Comparison of ENCODE assay signal across 13 mouse cellular contexts in the genomic region with DNA sequence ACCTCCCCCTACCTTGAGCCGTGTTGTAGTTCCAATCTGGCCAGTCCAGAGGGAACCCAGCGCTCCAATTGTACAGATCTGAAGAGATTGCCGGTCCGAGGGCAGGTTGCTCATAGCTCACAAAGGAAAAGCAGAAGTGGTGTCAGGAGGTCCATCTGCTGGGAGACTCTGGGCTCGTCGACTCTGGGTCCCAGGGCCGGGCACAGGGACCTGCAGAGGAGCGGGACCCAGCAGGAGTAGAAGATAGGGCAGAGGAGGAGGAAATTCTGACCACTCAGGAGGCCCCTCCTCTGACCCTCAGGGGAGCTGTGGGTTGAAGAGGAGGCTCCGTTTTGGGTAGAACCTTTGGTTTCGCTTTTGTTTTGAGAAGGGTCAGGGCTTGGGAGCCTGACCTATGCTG. TPM values are rescaled to one million over a fixed set of nuclear protein-coding genes. Genes with fewer than 3 reads are reported as not detected.
DNase-seq lines count a peak whose midpoint lies in the region; ATAC-seq and TF ChIP-seq lines count a peak whose summit lies in the region.
"Had no signal": no experiment of that assay in that cellular context is flagged by ENCODE, and none has a peak within 500 bp of the region (broad histone marks: within the 10 kb centered on the region; RNA-seq: fewer than 3 reads in every experiment).

No protein-coding gene starts in this region.

- H3K4me3 ChIP-seq in lung, embryonic 16.5 days (ENCODE audit: low read length) = 0 out of 2 replicates have a peak overlapping the region, but pooled peaks have one; percentile 3
- peak overlapping the region; percentile 76 for H3K4me3 ChIP-seq in bone marrow, adult 2 months (replicated peaks; ENCODE audit: control insufficient read depth, low read depth, low read length)
- H3K4me3 ChIP-seq in liver, embryonic 14.5 days (ENCODE audit: insufficient read depth in 1 of 2, low read depth in 2 of 2, low read length in 2 of 2) = no peak overlapping the region; a peak in 1 of 4 replicates
- no peak overlapping the region for H3K4me3 ChIP-seq in hindbrain, embryonic 10.5 days
- H3K4me3 ChIP-seq: heart, embryonic 13.5 days; hindbrain, embryonic 15.5 days; kidney, embryonic 15.5 days had no signal

- H3K36me3 ChIP-seq in lung, embryonic 16.5 days (ENCODE audit: control insufficient read depth, insufficient read depth, low read length) = no peaks in the 10 kb centered on the region
- no peaks in the 10 kb centered on the region for H3K36me3 ChIP-seq in liver, embryonic 14.5 days (replicated peaks; ENCODE audit: control insufficient read depth, insufficient read depth, low read depth)
- H3K36me3 ChIP-seq in hindbrain, embryonic 10.5 days = no peaks in the 10 kb centered on the region
- H3K36me3 ChIP-seq: heart, embryonic 13.5 days; hindbrain, embryonic 15.5 days; kidney, embryonic 15.5 days had no signal

- H3K27ac ChIP-seq in lung, embryonic 16.5 days (ENCODE audit: low read length) = no peak overlapping the region
- H3K27ac ChIP-seq in bone marrow, adult 2 months (ENCODE audit: control insufficient read depth, insufficient read depth, low read depth, low read length, poor library complexity) = peak overlapping the region; percentile 61
- no peak overlapping the region for H3K27ac ChIP-seq in liver, embryonic 14.5 days
- H3K27ac ChIP-seq in hindbrain, embryonic 10.5 days = no peak overlapping the region
- H3K27ac ChIP-seq: heart, embryonic 13.5 days; hindbrain, embryonic 15.5 days; kidney, embryonic 15.5 days had no signal

- no peak for TF ChIP-seq CTCF in bone marrow, adult 2 months (IDR thresholded peaks at IDR 0.05; ENCODE audit: control insufficient read depth, insufficient read depth, low read length)
- no peak for TF ChIP-seq CTCF in liver, embryonic 14.5 days (IDR thresholded peaks at IDR 0.05; ENCODE audit: low read depth)

- H3K9ac ChIP-seq in lung, embryonic 16.5 days (ENCODE audit: low read length) = no peak overlapping the region
- no peak overlapping the region for H3K9ac ChIP-seq in liver, embryonic 14.5 days (replicated peaks)
- H3K9ac ChIP-seq: heart, embryonic 13.5 days; hindbrain, embryonic 15.5 days; kidney, embryonic 15.5 days had no signal

- TF ChIP-seq EP300 in liver, embryonic 14.5 days (IDR thresholded peaks at IDR 0.05; ENCODE audit: low read depth) = no peak

- no peak for TF ChIP-seq POLR2A in bone marrow, adult 2 months (IDR thresholded peaks at IDR 0.05; ENCODE audit: borderline replicate concordance, control insufficient read depth, low read depth, low read length)

- H3K27me3 ChIP-seq in lung, embryonic 16.5 days (ENCODE audit: control insufficient read depth, insufficient read depth, low read depth, low read length) = no peaks in the 10 kb centered on the region
- no peaks in the 10 kb centered on the region for H3K27me3 ChIP-seq in liver, embryonic 14.5 days (ENCODE audit: control insufficient read depth, insufficient read depth, low read length)
- no peaks in the 10 kb centered on the region for H3K27me3 ChIP-seq in hindbrain, embryonic 10.5 days (ENCODE audit: insufficient read depth, poor library complexity, severe bottlenecking)
- H3K27me3 ChIP-seq: heart, embryonic 13.5 days; hindbrain, embryonic 15.5 days; kidney, embryonic 15.5 days had no signal

- ATAC-seq in lung, embryonic 16.5 days (ENCODE audit: low read depth) = no peak
- ATAC-seq in liver, embryonic 14.5 days (ENCODE audit: insufficient read depth) = no peak
- ATAC-seq in neutrophil, adult 5-6 weeks (ENCODE audit: extremely low read depth, insufficient number of reproducible peaks, low FRiP score, poor library complexity, severe bottlenecking) = peak; percentile 90
- no peak for ATAC-seq in erythroblast, adult 5-6 weeks (replicated peaks; ENCODE audit: low FRiP score, poor library complexity, severe bottlenecking)

- no peaks in the 10 kb centered on the region for H3K4me1 ChIP-seq in lung, embryonic 16.5 days (replicated peaks; ENCODE audit: control insufficient read depth, insufficient read depth, low read length)
- no peaks in the 10 kb centered on the region for H3K4me1 ChIP-seq in bone marrow, adult 2 months (ENCODE audit: control insufficient read depth, insufficient read depth, low read length)
- H3K4me1 ChIP-seq in liver, embryonic 14.5 days (replicated peaks; ENCODE audit: control insufficient read depth in 2 of 2, insufficient read depth in 2 of 2, low read length in 1 of 2) = no peaks in the 10 kb centered on the region
- H3K4me1 ChIP-seq in hindbrain, embryonic 10.5 days (replicated peaks) = no peaks in the 10 kb centered on the region
- H3K4me1 ChIP-seq: heart, embryonic 13.5 days; hindbrain, embryonic 15.5 days; kidney, embryonic 15.5 days had no signal

- 90% methylated on average over 10 of the region's 10 CpGs for WGBS in lung, embryonic 16.5 days
- WGBS in bone marrow, adult 2 months = 5% methylated on average over 10 of the region's 10 CpGs
- 30% methylated on average over 10 of the region's 10 CpGs for WGBS in liver, embryonic 14.5 days (ENCODE audit: insufficient replicate concordance)
- 87% methylated on average over 10 of the region's 10 CpGs for WGBS in hindbrain, embryonic 10.5 days

- no peak overlapping the region for H3K4me2 ChIP-seq in lung, embryonic 16.5 days (ENCODE audit: low read depth, low read length)
- H3K4me2 ChIP-seq in liver, embryonic 14.5 days (ENCODE audit: low read depth) = 0 out of 2 replicates have a peak overlapping the region, but pooled peaks have one; percentile 15
- H3K4me2 ChIP-seq: heart, embryonic 13.5 days; hindbrain, embryonic 15.5 days; kidney, embryonic 15.5 days had no signal

- no peaks in the 10 kb centered on the region; the same call in none of the 2 replicates for H3K9me3 ChIP-seq in lung, embryonic 16.5 days (ENCODE audit: control insufficient read depth, low read length)
- H3K9me3 ChIP-seq in liver, embryonic 14.5 days (ENCODE audit: control insufficient read depth, low read length) = no peaks in the 10 kb centered on the region
- 0 out of 2 replicates have a peak, but pooled peaks cover 5% of the 10 kb centered on the region for H3K9me3 ChIP-seq in hindbrain, embryonic 10.5 days
- H3K9me3 ChIP-seq: hindbrain, embryonic 15.5 days had no signal

- no peak for DNase-seq in lung, postnatal 10 days
- no peak for DNase-seq in liver, embryonic 14.5 days (ENCODE audit: low read depth in 3 of 3, low spot score in 3 of 3)
- no peak for DNase-seq in frontal cortex, postnatal 25 days (ENCODE audit: low spot score in 2 of 2)
- DNase-seq in hindbrain, embryonic 10.5 days (ENCODE audit: low spot score) = no peak
- DNase-seq: lung, postnatal 36 days; thymus, postnatal 36 days had no signal

RNA-seq across cellular contexts. Expression of a gene that starts 58.4 kb away (rescaled TPM):
- 3.6 and 4.1 TPM in 2 replicates for polyA plus RNA-seq in lung, embryonic 16.5 days (2015; fragmentation: Nextera tagmentation; extraction: Ambion mirVana)
- 1.0 and 1.1 TPM in 2 replicates for polyA plus RNA-seq in bone marrow, adult 2 months (2011; ENCODE audit: insufficient read depth, insufficient read length, low replicate concordance, missing spikeins)
- 0.04 and 0.09 TPM in 2 replicates for polyA plus RNA-seq in liver, embryonic 14.5 days (2012; rRNA removed)
- 0.04 and 0.11 TPM in 2 replicates for polyA plus RNA-seq in liver, embryonic 14.5 days (2014; fragmentation: Nextera tagmentation; extraction: Ambion mirVana)
- 2.4 and 2.5 TPM in 2 replicates for total RNA-seq in neutrophil, adult 5-6 weeks (2017)
- 0.03 TPM in 1 of 2 replicates, not detected in the other for polyA plus RNA-seq in hindbrain, embryonic 10.5 days (2016; fragmentation: Nextera tagmentation; extraction: Ambion mirVana)
- 3.3 TPM in 1 of 2 replicates, not detected in the other for total RNA-seq in erythroblast, adult 5-6 weeks (2015; ENCODE audit: low replicate concordance)
- 0.84 TPM in 1 of 2 replicates, not detected in the other for total RNA-seq in erythroblast, adult 5-6 weeks (2017; ENCODE audit: low replicate concordance)

Comparison
In these comparisons a context has a peak if more than half of its experiments do, and no peak if none do; other contexts are left out.
1. H3K4me3 ChIP-seq: peak in lung, embryonic 16.5 days (single experiment) and bone marrow, adult 2 months (single experiment); none in liver, embryonic 14.5 days (0 of 2) and hindbrain, embryonic 10.5 days (single experiment).